Mouse (Mus musculus): ENCODE data around the gene Otop3. TPM values are rescaled to one million over a fixed set of nuclear protein-coding genes. Genes with fewer than 3 reads are reported as not detected.
A peak's percentile ranks its signal among the peaks of the same experiment; 100 is the strongest.

Gene Otop3
- polyA plus RNA-seq, 1 experiment from 2014 or later, result not detected

DNA sequence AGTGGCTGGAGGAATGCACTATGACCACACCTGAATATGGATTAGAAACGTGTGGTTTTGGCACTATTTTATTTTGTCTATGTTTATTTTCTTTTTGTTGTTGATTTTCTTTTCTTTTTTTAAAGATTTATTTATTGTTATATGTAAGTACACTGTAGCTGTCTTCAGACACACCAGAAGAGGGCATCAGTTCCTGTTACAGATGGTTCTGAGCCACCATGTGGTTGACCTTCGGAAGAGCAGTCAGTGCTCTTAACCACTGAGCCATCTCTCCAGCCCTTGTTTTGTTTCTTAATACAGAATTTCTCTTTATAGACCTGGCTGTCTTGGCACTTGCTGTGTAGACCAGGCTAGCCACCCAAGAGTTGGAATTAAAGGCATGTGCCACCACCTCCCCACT lies 38.2 kb downstream of the Otop3 start:
- no peak overlapping the region for H3K9ac ChIP-seq (replicated peaks)
- H3K36me3 ChIP-seq (replicated peaks; ENCODE audit: insufficient read depth, low read length), result no peaks in the 10 kb centered on the region
- no peaks in the 10 kb centered on the region for H3K9me3 ChIP-seq (ENCODE audit: low read length)
- DNase-seq (no peak), ATAC-seq (no peak)
- H3K27me3 ChIP-seq (ENCODE audit: insufficient read depth, low read length), result peaks cover 46% of the 10 kb centered on the region
- no peak overlapping the region for H3K27ac ChIP-seq (ENCODE audit: low read depth)
- H3K4me2 ChIP-seq (ENCODE audit: low read depth, low read length), result no peak overlapping the region
- H3K4me1 ChIP-seq (ENCODE audit: insufficient read depth), result peaks cover 5% of the 10 kb centered on the region
- TF ChIP-seq CTCF (IDR thresholded peaks at IDR 0.05; ENCODE audit: low read depth), result no peak
- no peak for TF ChIP-seq EP300 (IDR thresholded peaks at IDR 0.05; ENCODE audit: low read depth)
- H3K4me3 ChIP-seq (ENCODE audit: low read depth, low read length), result no peak overlapping the region
- WGBS (ENCODE audit: insufficient replicate concordance), result 28% methylated on average over 2 of the region's 2 CpGs

DNA sequence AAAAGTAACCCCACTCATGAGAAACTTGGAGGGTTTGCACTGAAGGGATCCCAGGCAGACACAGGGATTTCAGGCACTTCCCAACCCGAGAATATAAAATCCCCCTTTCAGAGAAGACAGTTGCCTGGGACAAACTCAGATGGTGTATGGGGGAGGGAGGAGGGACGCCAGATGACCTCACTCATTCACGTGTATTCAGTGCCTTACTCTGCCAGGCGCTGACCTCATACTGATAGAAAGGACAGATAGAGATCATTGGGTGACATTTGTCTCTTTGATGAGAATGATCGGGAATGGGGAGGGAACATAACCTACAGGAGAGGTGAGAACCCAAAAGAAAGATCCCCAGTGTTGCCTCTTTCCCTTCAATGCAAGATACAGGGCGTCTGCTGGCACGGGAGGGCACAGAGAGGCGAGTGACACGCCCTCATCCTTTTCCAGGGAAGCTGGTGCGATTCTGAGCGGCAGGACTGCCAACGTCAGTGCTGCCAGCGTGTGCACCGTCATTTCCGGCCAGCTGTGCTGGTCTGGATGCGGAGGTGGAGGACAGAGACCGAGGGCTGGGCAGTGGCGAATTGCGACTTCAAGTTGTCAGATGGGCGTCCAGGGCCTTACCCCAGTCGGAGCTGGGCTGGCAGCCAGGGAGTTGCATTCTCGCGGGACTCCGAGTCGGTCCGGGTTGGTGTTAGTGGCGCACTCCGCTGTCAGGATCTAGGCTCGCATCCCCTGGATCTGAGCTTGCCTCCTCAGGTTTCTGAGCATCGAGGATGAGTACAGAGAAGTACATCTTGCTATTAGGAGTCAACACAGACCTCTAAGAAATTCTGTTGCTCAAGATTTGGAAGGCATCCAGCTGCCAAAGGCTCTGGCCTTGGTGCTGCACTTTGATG lies 39.5 kb downstream of the Otop3 start:
- TF ChIP-seq CTCF (IDR thresholded peaks at IDR 0.05; ENCODE audit: low read depth) (no peak), EP300 (IDR thresholded peaks at IDR 0.05; ENCODE audit: low read depth) (no peak)
- Histone ChIP-seq H3K36me3 (replicated peaks; ENCODE audit: insufficient read depth, low read length) (no peaks in the 10 kb centered on the region), H3K4me1 (ENCODE audit: insufficient read depth) (peaks cover 5% of the 10 kb centered on the region), H3K4me2 (ENCODE audit: low read depth, low read length) (peak overlapping the region; percentile 62), H3K9ac (replicated peaks) (no peak overlapping the region; the same call in 1 of the 2 replicates), H3K9me3 (ENCODE audit: low read length) (no peaks in the 10 kb centered on the region), H3K4me3 (ENCODE audit: low read depth, low read length) (peak overlapping the region; percentile 17; the same call in 1 of the 2 replicates), H3K27me3 (ENCODE audit: insufficient read depth, low read length) (peaks cover 38% of the 10 kb centered on the region), H3K27ac (ENCODE audit: low read depth) (no peak overlapping the region)
- DNase-seq (peak; percentile 57), ATAC-seq (peak; percentile 75)
- WGBS (ENCODE audit: insufficient replicate concordance), result 4% methylated on average over 30 of the region's 30 CpGs

GRCm38 (mm10) chr11:115374695-115375425 lies 40.3 kb downstream of the Otop3 start:
- no peak for ATAC-seq
- H3K9ac ChIP-seq (replicated peaks), result no peak overlapping the region

DNA sequence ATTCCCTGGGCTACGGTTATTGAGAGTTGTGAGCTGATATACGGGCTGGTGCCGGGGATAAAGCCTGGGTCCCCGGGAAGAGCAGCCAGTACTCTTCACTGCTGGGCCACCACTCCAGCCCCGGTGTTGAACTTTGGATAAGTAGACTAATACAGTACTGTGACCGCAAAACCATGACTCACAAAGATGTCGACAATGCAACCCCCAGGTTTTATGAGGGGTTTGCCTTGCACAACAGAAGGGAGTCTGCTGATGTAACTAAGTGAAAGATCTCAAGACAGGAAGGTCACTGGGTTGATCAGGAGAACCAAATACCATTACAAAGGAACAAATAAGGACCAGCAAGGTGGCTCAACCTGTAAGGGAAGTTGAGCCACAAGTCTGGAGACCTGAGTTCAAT lies 42.2 kb downstream of the Otop3 start:
- Histone ChIP-seq H3K27ac (ENCODE audit: low read depth) (no peak overlapping the region), H3K36me3 (replicated peaks; ENCODE audit: insufficient read depth, low read length) (no peaks in the 10 kb centered on the region), H3K4me3 (ENCODE audit: low read depth, low read length) (no peak overlapping the region), H3K4me1 (ENCODE audit: insufficient read depth) (peaks cover 5% of the 10 kb centered on the region), H3K9me3 (ENCODE audit: low read length) (no peaks in the 10 kb centered on the region), H3K27me3 (ENCODE audit: insufficient read depth, low read length) (peaks cover 46% of the 10 kb centered on the region), H3K9ac (replicated peaks) (no peak overlapping the region), H3K4me2 (ENCODE audit: low read depth, low read length) (no peak overlapping the region)
- ATAC-seq, result no peak
- WGBS (ENCODE audit: insufficient replicate concordance), result 56% methylated on average over 7 of the region's 7 CpGs
- TF ChIP-seq CTCF (IDR thresholded peaks at IDR 0.05; ENCODE audit: low read depth), result no peak
- no peak for DNase-seq

More at GRCm38 (mm10) chr11:115374695-115375425, 40.3 kb downstream of the Otop3 start:
- DNase-seq, result no peak
- no peaks in the 10 kb centered on the region for H3K9me3 ChIP-seq (ENCODE audit: low read length)
- WGBS (ENCODE audit: insufficient replicate concordance), result 57% methylated on average over 12 of the region's 12 CpGs
- H3K4me2 ChIP-seq (ENCODE audit: low read depth, low read length), result peak overlapping the region; percentile 62; the same call in 1 of the 2 replicates
- peaks cover 5% of the 10 kb centered on the region for H3K4me1 ChIP-seq (ENCODE audit: insufficient read depth)
- H3K27ac ChIP-seq (ENCODE audit: low read depth), result no peak overlapping the region
- 0 out of 2 replicates have a peak overlapping the region, but pooled peaks have one; percentile 17 for H3K4me3 ChIP-seq (ENCODE audit: low read depth, low read length)
- TF ChIP-seq EP300 (IDR thresholded peaks at IDR 0.05; ENCODE audit: low read depth), result no peak
- TF ChIP-seq CTCF (IDR thresholded peaks at IDR 0.05; ENCODE audit: low read depth), result no peak
- H3K27me3 ChIP-seq (ENCODE audit: insufficient read depth, low read length), result peaks cover 38% of the 10 kb centered on the region
- H3K36me3 ChIP-seq (replicated peaks; ENCODE audit: insufficient read depth, low read length), result no peaks in the 10 kb centered on the region

DNA sequence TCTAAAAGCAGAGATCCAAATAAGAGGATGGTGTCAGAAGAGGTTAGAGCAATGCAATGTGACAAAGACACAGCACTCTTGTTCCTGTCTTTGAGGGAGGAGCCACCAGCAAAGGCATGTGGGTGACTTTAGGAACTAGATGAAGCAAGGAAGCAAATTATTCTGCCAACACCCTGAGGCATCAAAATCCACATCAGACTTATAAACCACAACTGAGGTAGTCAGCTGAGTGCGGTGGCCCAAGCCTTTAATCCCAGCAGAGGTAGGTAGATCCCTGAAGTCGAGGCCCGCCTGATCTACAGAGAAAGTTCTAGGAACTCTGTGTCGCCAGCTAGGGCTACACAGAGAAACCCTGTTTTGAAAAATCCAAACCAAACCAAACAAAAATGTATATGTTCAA lies 42.7 kb downstream of the Otop3 start:
- no peak overlapping the region for H3K27ac ChIP-seq (ENCODE audit: low read depth)
- H3K27me3 ChIP-seq (ENCODE audit: insufficient read depth, low read length), result peaks cover 51% of the 10 kb centered on the region
- H3K4me1 ChIP-seq (ENCODE audit: insufficient read depth), result peaks cover 5% of the 10 kb centered on the region
- TF ChIP-seq CTCF (IDR thresholded peaks at IDR 0.05; ENCODE audit: low read depth) (no peak), EP300 (IDR thresholded peaks at IDR 0.05; ENCODE audit: low read depth) (no peak)
- no peak for DNase-seq
- H3K36me3 ChIP-seq (replicated peaks; ENCODE audit: insufficient read depth, low read length), result no peaks in the 10 kb centered on the region
- no peaks in the 10 kb centered on the region for H3K9me3 ChIP-seq (ENCODE audit: low read length)
- no peak for ATAC-seq
- no peak overlapping the region for H3K4me2 ChIP-seq (ENCODE audit: low read depth, low read length)
- WGBS (ENCODE audit: insufficient replicate concordance), result 79% methylated on average over 4 of the region's 4 CpGs
- no peak overlapping the region for H3K9ac ChIP-seq (replicated peaks)
- H3K4me3 ChIP-seq (ENCODE audit: low read depth, low read length), result no peak overlapping the region

DNA sequence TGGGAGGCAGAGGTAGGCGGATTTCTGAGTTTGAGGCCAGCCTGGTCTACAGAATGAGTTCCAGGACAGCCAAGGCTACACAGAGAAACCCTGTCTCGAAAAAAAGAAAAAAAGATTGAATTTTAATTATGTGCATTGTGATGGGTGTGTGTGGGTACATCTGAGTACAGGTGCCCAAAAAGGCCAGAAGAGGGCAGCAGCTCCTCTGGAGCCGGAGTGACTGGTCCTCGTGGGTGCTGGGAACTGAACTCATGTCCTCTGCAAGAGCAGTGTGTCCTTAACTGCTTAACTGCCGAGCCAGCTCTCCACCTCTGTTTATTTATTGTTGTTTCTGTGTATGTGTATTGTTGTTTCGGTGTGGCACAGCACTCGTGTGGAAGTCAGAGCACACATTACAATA lies 43.3 kb downstream of the Otop3 start:
- Histone ChIP-seq H3K27ac (ENCODE audit: low read depth) (no peak overlapping the region), H3K4me3 (ENCODE audit: low read depth, low read length) (no peak overlapping the region), H3K9ac (replicated peaks) (no peak overlapping the region), H3K4me2 (ENCODE audit: low read depth, low read length) (no peak overlapping the region), H3K9me3 (ENCODE audit: low read length) (no peaks in the 10 kb centered on the region), H3K36me3 (replicated peaks; ENCODE audit: insufficient read depth, low read length) (no peaks in the 10 kb centered on the region), H3K27me3 (ENCODE audit: insufficient read depth, low read length) (peaks cover 57% of the 10 kb centered on the region), H3K4me1 (ENCODE audit: insufficient read depth) (peaks cover 5% of the 10 kb centered on the region)
- TF ChIP-seq EP300 (IDR thresholded peaks at IDR 0.05; ENCODE audit: low read depth), result no peak
- 0 out of 2 replicates have a peak, but pooled peaks have one; percentile 2 for TF ChIP-seq CTCF (IDR thresholded peaks at IDR 0.05; ENCODE audit: low read depth)
- DNase-seq (no peak), ATAC-seq (no peak)
- 81% methylated on average over 7 of the region's 7 CpGs for WGBS (ENCODE audit: insufficient replicate concordance)
